Mouse (Mus musculus): ENCODE measurements at regions not wholly inside any gene's neighbourhood (a gene's known extent, or its start where the extent isn't known, plus 50 kb on each side); places are given as distances from the start of the nearest gene placed in this dataset.

GRCm38 (mm10) chr2:48700886-48701285 is 113.0 kb upstream of the Acvr2a start:
- no peak for TF ChIP-seq HCFC1 (IDR thresholded peaks at IDR 0.05; ENCODE audit: borderline replicate concordance, insufficient read depth, low read length)
- no peak for TF ChIP-seq CHD2 (IDR thresholded peaks at IDR 0.05; ENCODE audit: low read depth, low read length)
